Mouse (Mus musculus) megakaryocyte, embryonic 14.5 days (primary cell): Measurements from ENCODE around the gene Ovol3.

Experiments used
- FLI1 ChIP-seq: IDR thresholded peaks from 2 replicates; pipeline ENCODE4 v1.6.1; 2012; ENCODE audit warnings: low read length, inconsistent platforms, mixed read lengths
- GATA1 ChIP-seq: IDR thresholded peaks from 3 replicates; pipeline ENCODE4 v1.6.1; 2012; ENCODE audit warnings: mixed read lengths, low read length, inconsistent platforms, borderline replicate concordance

DNA sequence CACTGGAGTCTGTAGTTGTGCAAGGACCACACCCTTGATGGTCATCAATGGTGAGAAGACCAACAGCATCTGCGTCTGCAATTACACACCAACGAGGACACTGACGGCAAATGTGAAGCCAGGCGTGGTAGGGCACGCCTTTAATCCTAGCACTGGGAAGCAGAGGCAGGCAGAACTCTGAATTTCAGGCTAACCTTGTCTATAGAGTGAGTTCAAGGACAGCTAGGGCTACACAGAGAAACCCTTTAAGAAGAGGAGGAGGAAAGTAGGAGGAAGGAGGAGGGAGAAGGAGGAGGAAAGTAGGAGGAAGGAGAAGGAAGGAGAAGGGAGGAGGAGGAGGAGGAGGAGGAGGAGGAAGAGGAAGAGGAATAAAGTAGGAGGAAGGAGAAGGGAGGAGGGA lies 30.0 kb upstream of the Ovol3 start:
- no peak for TF ChIP-seq GATA1
- no peak for TF ChIP-seq FLI1
